Mouse (Mus musculus) cerebellum, adult 2 months (tissue): ENCODE data around the gene Olfr543.

ENCODE experiments used
- CTCF ChIP-seq: fragments of 200-500 bp; IDR thresholded peaks from 2 replicates; pipeline ENCODE4 v1.5.1; 2011; ENCODE audit warnings: low read depth, mild to moderate bottlenecking, control low read depth, low read length, moderate library complexity, borderline replicate concordance; ENCODE audit not compliant: insufficient read depth
- POLR2A ChIP-seq: fragments of 200-500 bp; IDR thresholded peaks from 2 replicates; pipeline ENCODE4 v1.6.1; 2011; ENCODE audit warnings: low read length, control low read depth, borderline replicate concordance; ENCODE audit not compliant: insufficient read depth

GRCm38 (mm10) chr7:102444301-102444700 is 37.2 kb downstream of the Olfr543 start:
- TF ChIP-seq CTCF: no peak
- TF ChIP-seq POLR2A: no peak
